Mouse (Mus musculus) layer of hippocampus, postnatal 25 days (tissue): ENCODE measurements around the gene Gm17087. TPM values are rescaled to one million over a fixed set of nuclear protein-coding genes. Genes with fewer than 3 reads are reported as not detected.

Experiments used
- DNase-seq, 2 experiments: peaks; one replicate each; pipeline ENCODE4 v3.0.0; 2022; ENCODE audit warnings: mixed read lengths in 2 of 2, low spot score in 1 of 2; ENCODE audit errors: extremely low spot score in 1 of 2
- total RNA-seq, 2 experiments: library from RNA; stranded (reverse); gene quantifications; 2 replicates each; pipeline ENCODE4 v1.2.3; 2021

Gm17087 gene
- not detected for total RNA-seq

DNA sequence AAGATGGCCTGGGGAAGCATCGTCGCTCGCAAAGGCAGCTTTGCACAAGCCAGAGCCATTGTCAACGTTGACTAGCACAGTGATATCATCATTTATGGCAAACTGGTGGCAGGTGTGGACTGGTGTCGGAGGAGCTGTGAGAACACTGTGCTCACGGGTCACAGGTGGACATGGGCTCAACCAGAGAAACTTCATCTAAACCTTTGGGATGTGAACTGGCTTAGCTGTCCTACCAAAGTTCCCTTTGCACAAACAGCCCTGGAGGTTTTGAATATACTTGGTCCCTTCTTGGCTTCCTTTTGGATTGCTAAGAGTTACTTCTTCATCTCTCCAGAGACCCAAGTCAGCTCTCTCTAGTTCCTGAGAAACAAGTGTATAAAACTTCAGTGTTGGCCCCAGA, at the start of gene Gm17087:
Gene Gm17087 (minus strand): TSS at position 101 of the 400 bp plus-strand sequence.
- no peak for DNase-seq

DNA sequence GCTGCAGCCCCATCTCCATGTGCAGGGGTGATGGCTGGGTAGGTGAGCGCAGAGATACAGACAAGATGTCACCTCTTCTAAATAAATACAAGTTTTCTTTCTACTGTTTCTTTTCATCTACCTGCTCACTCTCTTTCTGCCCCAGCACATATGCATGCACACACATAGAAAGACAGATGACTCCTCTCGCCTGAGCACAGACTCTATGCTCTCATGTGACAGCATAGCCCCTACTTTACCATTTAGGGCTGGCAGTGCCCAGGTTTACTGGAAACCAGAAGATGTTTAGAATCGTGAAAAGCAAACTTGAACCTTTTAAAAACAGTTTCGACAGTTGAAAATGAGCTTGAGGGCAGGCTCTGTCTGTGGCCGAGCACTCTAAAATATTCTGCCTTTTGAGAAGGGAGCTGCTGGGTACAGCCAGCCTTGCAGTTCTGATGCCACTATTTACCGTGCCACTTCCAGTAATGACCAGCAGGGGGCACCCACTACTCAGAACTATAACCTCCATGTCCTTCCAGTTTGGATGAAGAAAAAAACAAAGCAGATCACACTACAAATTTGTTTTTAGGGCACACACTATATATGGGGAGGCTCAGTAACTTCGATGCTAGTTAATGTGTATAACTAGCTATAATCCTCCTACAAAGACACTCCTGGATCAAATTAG, 47.3 kb upstream of the Gm17087 start:
- DNase-seq: peak; percentile 84 to 96

DNA sequence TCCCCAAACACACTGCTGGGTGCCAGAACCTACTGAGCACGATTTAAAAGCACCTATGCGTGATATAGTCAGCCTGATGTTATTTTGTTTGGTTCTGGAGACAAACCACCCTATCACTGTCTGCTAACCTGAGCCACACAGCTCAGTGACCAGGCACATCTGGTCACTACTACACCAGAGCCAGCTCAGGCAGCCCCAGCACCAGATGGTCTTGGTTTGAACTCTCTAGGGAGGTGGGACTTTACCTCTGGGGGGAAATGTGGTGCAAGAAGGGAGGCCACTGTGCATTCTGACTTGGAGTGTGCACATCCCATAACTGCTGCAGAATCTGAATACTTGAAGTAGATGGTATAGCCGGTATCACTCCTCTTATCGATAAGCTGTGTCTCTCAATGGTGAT, 45.2 kb upstream of the Gm17087 start:
- DNase-seq: no peak

DNA sequence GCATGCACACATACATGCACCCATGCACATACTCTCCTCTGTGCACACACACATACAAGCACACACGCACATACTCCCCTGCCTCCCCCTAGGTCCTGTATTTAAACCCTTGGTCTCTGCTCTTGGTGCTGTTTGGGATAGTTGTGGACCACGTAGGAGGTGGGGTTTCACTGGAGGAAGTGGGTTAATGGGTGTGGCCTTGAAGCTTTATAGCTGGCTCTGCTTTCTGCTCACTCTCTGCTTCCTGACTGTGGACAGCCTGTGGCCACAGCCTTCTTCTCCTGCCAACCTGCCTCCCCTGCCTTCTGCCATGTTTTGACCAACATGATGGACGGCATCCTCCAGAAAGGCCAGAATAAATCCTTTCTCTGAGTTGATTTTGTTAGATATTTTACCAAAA, 39.9 kb upstream of the Gm17087 start:
- DNase-seq: no peak

DNA sequence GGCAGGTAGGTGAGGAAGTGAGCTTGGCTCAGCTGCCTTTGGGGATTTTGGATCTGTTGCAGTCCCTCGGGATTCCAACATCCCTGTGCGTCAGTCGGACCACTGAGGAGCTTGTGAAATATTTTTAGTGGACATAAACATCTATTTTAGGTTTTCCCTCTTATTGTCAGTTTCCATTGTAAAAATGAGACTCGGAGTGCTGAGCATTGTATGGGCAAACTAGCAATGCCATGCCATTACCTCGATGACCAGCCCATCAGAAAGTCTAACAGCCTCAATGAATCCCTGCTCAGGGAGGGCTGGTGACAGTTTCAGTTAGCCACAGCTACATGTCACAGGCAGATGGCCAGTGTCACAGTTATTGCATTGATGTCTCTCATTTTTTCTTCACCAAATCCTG, 39.2 kb upstream of the Gm17087 start:
- DNase-seq: no peak

DNA sequence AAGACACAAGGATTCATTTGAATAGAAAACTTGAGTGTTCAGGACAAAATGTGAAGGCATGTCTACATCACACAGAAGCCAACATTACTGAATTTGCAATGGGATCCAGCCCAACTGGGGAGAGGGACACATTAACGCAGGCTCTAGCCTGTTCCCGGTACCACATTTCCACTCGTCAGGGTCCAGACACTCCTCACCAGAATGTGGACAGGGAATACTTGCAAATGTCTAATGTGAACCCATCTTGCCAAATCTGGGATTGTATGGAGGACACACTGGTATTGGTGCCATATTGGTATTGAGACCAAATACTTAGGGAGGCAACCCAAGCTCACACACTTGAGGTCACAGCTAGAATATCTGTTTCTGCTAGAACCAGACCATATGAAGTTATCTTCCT, 36.2 kb upstream of the Gm17087 start:
- DNase-seq: no peak

DNA sequence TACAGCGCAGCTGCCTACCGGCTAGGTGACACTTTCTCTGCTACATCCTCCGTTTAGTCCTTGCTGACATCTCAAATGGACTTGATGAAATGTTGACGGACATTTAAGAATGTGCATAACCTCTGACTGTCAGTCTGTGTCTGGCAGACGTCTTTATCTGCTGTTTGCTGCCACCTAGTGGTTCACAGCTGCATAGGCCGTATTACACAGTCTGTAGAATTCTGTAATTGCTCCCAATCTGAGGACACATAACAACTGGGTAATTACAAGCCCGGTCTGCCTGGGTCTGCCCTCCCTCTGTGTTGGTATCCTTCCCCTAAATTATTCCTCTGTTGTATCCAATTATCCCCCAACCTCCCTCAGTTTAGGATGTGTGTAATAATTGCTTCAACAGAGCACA, 31.0 kb upstream of the Gm17087 start:
- peak; percentile 54 to 75 for DNase-seq

DNA sequence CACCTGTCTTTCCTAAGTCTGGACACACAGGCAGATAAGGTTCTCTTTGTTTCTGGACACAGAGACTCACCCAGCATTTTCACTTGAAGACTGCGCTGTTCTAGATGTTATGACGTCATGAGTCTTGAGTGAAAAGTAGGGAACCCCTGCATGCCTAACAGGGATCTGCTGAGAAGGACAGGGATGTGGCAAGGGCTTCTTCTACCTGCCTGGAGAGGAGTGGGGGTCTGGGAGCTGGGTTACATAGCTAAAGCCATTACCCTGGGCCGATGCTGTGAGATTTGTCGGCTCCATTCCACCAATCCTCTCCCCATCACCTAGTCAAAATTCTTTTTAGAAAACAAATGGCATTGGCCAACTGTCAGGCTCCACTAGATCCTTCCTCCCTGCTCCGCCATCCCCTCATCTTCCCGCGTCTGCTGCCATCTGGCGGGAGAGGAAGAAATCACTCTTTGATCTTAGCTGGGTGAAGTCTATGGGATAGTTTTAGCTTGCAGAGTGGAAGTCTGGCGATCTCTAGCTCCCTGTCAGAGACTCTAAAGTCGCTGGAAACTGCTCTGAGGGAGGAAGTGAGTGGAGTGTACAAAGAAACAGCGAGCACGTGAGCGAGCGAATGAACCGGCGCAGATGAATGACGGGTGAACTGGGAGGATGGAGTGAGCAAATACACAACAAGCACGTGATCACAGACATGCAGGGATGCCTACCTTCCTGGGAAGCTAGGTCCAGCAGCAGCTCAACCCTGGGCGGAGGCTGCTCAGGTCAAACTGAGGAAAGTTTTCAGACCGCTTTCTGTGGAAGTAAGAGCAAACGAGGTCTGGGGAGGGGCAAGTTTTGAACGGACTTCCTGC, 25.9 kb upstream of the Gm17087 start:
- DNase-seq: peak; percentile 73 to 87

DNA sequence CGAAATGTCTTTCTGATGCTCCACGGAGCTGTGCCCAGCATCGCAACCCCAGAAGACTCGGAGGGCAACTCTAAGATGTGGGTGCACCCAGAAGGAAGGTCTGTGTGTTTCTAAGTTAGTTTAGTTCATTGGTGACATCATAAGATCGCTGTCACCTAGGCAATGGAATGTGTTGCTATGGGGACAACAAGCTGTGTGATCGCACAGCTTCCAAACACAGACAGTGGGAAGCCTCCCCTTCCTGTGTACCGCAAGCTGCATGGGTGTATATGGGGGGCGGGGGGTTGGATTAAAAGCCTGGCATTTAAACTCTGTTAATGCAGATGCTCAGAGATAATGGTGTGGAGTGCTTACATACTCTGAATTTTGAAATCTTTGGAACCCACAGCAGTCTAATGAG, 14.8 kb upstream of the Gm17087 start:
- DNase-seq: peak in 1 of 2 experiments; percentile 16

DNA sequence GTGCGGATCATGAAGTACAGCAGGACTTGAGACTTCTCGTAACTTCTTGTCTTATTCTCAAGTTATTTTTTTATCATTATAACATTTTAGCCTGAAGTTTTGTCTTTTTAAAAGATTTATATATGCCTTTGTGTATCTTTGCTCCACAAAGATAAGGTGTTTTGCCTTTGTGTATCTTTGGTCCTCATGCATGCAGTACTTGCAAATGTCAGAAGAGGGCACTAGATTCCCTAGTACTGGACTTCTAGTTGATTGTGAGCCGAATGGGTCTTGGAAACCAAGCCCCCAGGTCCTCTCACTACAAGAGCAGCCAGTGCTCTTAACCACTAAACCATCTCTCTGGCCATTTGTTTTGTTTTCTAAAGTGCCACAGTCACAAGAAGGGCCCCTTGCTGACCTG, 13.6 kb upstream of the Gm17087 start:
- DNase-seq: peak in 1 of 2 experiments; percentile 34

DNA sequence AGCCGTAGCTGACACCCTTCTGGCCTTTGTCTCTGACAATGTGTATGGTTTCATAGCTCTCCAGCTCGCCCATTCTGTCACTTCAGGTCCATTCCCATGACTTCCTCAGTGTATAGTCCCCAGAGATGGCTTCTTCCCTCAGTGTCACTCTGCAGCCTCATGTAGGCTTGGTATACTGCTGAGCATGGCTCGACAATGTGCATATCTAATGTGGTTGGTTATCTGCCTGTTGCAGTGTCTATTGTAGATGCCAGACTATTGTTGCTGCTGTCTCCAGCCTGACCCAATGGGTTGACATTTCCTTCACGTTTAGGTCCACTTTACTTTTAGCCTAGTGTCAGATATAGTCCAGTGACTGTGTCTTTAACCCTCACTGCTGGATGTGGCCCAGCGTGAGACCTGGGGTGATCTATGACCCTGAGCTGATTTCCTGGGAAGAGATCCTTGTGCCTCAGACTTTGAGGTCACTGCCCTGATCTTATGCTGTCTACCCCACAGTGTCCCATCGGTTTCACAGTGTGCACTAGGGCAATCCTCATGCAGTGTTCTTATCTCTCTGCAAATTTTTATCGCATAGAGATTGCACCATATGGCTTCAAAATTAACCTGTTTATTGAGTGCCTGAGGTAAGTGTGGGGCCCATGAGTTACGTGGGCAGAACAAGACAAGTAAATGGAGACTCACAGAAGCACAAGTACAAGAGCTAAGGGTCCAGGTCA, 7.0 kb upstream of the Gm17087 start:
- DNase-seq: no peak

DNA sequence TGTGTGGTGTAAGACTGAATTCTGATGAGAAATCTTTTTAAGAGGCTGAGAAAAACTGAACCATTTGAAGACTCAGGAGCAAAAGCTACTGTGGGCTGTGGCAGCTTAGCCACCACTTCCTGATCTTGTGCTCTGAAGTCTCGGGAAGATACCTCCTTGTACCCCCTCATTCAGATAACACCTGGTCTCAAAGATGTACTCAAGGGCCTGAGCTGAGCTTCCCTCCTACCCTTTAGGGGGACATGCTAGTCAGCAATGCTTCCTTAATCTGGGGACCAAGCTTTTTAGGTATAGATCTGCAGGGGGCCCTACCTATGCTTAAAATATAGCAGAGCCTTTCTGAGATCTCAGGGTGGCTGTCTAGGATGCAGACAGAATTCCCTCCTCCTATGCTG, 3.9 kb downstream of the Gm17087 start:
- no peak for DNase-seq

DNA sequence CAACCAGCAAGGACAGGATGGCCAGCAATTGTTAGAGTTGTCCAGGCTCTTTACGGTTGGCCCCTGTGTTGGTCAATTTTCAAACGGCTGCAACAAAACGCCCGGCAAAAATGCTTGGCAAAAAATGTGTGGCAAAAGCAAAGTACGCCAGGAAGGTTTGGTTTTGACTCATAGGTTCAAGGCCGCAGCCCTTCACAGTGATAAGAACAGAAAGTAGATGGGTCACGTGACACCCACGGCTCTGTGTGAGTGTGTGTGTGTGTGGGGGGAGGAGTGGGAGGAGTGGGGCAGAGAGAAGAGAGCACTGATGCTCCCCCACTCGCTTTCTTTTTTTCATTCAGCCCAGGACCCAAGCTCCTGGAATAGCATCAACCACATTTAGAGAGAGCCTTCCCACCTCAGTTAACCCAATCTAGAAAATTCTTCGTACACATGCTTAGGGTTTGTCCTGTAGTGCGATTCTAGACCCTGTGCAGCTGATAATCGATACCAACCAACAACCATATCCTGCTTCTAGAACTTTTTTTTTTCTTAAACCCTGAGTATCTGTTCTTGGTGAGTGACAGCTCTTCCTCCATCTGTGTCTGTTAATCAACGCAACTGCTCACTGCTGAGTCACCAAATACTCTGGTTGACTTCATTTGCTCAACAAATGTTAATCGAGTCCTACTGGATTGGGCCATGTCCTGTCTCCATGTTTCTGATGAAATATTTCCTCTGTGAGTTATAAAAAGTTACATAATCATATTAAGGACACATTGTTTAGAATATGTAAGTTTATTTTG, 4.5 kb downstream of the Gm17087 start:
- DNase-seq: no peak

DNA sequence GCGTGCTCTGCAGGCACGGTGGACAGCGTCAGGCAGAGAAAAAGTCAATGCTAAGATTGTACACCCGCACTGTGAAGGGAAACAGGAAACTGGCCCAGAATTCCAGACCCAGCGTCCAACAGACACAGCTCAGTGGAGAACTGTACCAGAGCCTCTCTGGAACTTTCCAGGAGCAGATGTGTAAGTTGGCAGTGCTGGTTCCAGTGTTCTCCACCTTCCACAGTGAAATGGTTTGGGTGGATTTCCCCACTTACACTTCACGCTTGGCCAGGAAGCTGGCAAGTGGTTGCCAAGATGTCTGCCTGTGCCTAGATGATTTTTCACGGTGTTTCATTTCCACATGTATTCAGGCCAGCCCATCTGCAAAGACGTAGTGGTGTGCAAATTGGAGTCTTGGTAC, 8.8 kb downstream of the Gm17087 start:
- no peak for DNase-seq

DNA sequence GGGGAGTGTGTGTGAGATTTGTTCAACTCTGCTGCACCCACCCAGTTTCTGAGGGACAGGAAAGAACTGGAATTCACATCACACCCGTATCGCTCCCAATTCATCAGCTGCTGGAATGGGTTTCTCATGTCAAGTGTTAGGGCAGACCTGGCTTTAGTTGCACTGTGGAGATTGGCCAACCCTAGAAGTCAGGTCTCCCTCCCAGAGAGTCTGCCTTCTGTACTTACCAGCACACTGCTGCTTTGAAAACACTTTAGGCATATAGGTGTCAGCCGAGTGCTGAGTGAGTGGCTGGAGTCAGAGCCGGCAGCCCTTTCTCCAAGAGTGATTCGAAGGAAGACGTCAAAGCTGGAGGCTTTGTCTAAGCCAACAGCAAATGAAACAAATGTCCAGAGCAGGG, 10.5 kb downstream of the Gm17087 start:
- DNase-seq: no peak

DNA sequence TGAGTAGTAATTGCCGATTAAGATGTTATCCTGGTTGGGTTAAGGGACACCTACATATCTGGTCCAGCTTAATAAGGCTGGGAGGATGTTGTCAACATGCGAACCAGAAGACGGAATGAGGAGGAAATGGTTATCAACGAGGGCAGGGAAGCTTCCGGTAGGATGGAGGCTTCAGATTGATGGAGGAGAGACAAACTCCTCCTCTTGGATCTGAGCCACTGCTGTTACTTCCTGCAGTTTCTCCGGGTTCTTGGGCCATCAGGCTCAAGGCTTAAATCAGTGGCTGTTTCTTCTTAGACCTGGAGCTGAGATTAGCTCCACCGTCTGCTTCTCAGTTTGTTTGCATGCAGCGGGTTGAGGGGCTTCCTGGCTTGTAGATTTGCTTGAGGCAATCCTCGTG, 11.0 kb downstream of the Gm17087 start:
- no peak for DNase-seq

DNA sequence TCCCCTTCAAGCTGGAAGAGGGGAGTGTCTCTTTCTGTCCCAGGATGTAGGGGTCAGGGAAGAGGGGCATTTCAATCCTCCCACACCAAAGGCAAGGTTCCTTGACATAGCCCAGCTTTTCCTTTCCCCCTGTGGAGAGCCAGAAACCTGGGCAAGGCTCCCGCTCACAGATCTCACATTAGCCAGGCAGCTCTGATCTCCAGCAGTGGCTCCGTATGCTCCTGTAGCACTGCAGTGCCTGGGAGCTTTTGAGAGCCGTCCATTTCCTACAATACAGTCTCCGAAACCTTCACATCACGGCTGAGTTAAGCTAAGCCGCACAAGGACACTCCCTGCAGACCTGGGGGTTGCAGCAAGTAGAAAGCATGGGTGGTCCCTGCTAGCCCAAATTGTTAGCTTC, 12.5 kb downstream of the Gm17087 start:
- DNase-seq: no peak

DNA sequence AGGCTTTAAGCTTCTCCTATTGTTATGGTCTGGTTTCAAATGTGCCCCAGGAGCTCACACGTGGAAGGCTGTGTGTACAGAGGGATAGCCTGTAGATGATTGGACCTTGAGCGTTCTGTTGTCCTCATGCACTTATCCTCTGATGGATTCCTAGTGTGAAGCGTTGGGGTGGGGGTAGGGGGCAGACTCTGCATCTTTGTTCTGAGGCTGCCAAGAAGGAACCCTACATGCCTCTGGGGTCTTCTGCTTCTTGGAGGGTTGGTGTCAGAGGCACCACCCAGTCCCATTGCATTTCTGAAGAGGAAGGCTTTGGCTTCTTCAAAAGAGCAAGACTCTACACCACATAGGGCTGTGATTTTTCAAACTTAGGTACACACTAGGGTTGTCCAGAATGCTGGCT, 13.1 kb downstream of the Gm17087 start:
- no peak for DNase-seq

DNA sequence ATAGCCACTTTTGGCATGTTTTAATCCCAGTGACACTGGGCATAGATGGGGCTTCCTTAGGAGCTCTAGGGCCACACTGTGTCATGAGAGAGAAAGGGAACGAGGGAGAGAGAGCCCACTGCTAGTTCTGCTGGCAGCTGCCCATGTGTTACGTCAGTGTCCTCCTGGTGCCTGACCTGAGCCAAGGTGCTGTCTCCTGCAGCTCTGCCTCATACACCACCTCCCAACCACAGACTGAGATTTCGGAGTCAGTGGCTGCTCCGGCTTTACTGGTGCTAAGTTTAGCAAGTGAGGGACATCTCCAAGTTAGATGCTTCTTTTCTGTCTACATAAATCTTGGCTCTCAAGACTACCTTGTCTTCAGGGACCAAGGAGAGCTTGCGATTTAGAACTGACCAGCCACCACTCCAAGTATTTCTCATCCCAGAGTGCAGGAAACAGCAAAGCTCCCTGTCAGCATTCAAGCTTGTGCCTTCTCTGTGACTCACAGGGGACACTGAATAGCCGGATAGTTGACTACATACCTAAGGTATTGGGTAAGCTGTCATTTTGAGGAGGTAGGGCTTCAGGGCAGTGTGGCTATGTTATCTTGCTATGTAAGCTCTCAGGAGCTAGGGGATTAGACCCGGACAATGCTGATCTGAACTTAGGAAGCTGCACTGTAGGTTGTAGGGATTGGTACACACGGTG, 14.3 kb downstream of the Gm17087 start:
- DNase-seq: no peak

DNA sequence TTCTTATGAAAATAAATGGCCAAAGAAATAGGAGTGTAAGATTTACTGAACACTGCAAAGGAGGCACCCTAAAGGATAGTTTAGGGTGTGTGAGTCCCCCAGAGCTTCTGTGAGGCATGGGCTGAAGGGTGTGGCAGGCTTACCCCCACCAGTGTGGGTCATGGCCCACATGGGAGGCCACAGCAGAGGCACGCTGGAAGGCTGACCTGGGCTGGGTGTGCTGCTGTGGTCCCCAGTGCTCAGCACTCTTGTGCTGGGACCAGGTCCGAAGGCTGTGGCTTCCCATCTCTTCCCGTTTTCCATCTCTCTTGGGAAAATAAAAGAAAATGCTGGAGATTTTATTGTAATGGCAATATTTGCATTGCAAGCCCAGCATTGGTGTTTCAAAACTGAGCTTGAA, 15.1 kb downstream of the Gm17087 start:
- DNase-seq: no peak
